Mouse (Mus musculus) T-helper 2 cell (primary cell): ENCODE data around the gene Tmc3.

Experiments used
- in situ Hi-C: fragments of 300-600 bp; cut with MboI, MseI; formaldehyde crosslinking; loops from one replicate; pipeline ENCODE4 v1.15.1; 2025; ENCODE audit warnings: high pct_unique_total_duplicates

Tmc3 gene

GRCm38 (mm10) chr7:83598997-83599912, 14.5 kb downstream of the Tmc3 start:
- in situ Hi-C loops, result no loop called here

- in situ Hi-C loops, result no loop called here
Observed at GRCm38 (mm10) chr7:83599913-83600286, 15.2 kb downstream of the Tmc3 start.

GRCm38 (mm10) chr7:83604180-83604944, 19.6 kb downstream of the Tmc3 start:
- in situ Hi-C loops, result no loop called here

- in situ Hi-C loops, result no loop called here
Observed at GRCm38 (mm10) chr7:83606796-83607195, 22.1 kb downstream of the Tmc3 start.

- in situ Hi-C loops, result loop anchor here (10.0 kb wide), 1 partner anchor 265 kb away; no protein-coding TSS in a partner anchor
Observed at GRCm38 (mm10) chr7:83609891-83610290, 25.2 kb downstream of the Tmc3 start.

- in situ Hi-C loops, result loop anchor here (10.0 kb wide), 1 partner anchor 263 kb away; no protein-coding TSS in a partner anchor
Observed at GRCm38 (mm10) chr7:83611886-83612285, 27.2 kb downstream of the Tmc3 start.

GRCm38 (mm10) chr7:83615272-83615671, 30.5 kb downstream of the Tmc3 start:
- in situ Hi-C loops, result loop anchor here (10.0 kb wide), 1 partner anchor 260 kb away; no protein-coding TSS in a partner anchor

GRCm38 (mm10) chr7:83615815-83616214, 31.1 kb downstream of the Tmc3 start:
- in situ Hi-C loops, result loop anchor here (10.0 kb wide), 1 partner anchor 259 kb away; no protein-coding TSS in a partner anchor

- in situ Hi-C loops, result loop anchor here (10.0 kb wide), 1 partner anchor 259 kb away; no protein-coding TSS in a partner anchor
Observed at GRCm38 (mm10) chr7:83616268-83616667, 31.5 kb downstream of the Tmc3 start.

- in situ Hi-C loops, result loop anchor here (10.0 kb wide), 1 partner anchor 256 kb away; no protein-coding TSS in a partner anchor
Observed at GRCm38 (mm10) chr7:83618709-83619108, 34.0 kb downstream of the Tmc3 start.

- in situ Hi-C loops, result no loop called here
Observed at GRCm38 (mm10) chr7:83622582-83622981, 37.9 kb downstream of the Tmc3 start.

- in situ Hi-C loops, result no loop called here
Observed at GRCm38 (mm10) chr7:83624065-83624464, 39.3 kb downstream of the Tmc3 start.

- in situ Hi-C loops, result no loop called here
Observed at GRCm38 (mm10) chr7:83626557-83627257, 42.0 kb downstream of the Tmc3 start.

- in situ Hi-C loops, result no loop called here
Observed at GRCm38 (mm10) chr7:83627369-83627768, 42.6 kb downstream of the Tmc3 start.

GRCm38 (mm10) chr7:83631073-83631827, 46.5 kb downstream of the Tmc3 start:
- in situ Hi-C loops, result no loop called here

- in situ Hi-C loops, result no loop called here
Observed at GRCm38 (mm10) chr7:83631828-83632681, 47.3 kb downstream of the Tmc3 start, which contains the start of gene Stard5. TSS of gene Stard5 (plus strand) at chr7:83631959.

- in situ Hi-C loops, result no loop called here
Observed at GRCm38 (mm10) chr7:83632682-83633120, 48.0 kb downstream of the Tmc3 start.

- in situ Hi-C loops, result no loop called here
Observed at GRCm38 (mm10) chr7:83633856-83634255, 49.1 kb downstream of the Tmc3 start.

GRCm38 (mm10) chr7:83635726-83636125, 51.0 kb downstream of the Tmc3 start:
- in situ Hi-C loops, result no loop called here

GRCm38 (mm10) chr7:83636425-83636824, 51.7 kb downstream of the Tmc3 start:
- in situ Hi-C loops, result no loop called here
